Mouse (Mus musculus) thymus, postnatal 14 days (tissue): ENCODE measurements around the gene Gphn.

Experiments used
- DNase-seq: peaks from one replicate; pipeline ENCODE4 v3.0.0; 2021

Gene Gphn

DNA sequence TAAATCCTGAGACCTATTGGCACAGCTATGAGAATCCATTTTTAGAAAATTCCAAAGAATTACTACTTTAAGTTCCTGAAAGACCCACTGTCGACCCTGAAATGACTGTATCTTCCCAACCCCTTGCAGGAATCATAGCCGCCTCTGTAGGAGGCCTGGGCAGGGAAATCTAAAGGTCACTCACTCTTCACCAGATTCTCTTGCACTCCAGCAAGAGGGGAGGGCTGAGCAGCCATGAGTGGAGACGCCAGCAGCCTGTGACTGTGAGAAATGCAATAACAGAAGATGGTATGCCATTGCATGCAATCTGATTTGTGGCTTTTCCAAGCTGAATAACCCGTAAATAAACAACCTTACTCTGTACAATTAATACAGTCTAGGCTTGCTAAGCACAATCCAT, 501.5 kb downstream of the Gphn start:
- DNase-seq, result no peak
